ENCODE assay signal across 7 mouse cellular contexts in the genomic region with DNA sequence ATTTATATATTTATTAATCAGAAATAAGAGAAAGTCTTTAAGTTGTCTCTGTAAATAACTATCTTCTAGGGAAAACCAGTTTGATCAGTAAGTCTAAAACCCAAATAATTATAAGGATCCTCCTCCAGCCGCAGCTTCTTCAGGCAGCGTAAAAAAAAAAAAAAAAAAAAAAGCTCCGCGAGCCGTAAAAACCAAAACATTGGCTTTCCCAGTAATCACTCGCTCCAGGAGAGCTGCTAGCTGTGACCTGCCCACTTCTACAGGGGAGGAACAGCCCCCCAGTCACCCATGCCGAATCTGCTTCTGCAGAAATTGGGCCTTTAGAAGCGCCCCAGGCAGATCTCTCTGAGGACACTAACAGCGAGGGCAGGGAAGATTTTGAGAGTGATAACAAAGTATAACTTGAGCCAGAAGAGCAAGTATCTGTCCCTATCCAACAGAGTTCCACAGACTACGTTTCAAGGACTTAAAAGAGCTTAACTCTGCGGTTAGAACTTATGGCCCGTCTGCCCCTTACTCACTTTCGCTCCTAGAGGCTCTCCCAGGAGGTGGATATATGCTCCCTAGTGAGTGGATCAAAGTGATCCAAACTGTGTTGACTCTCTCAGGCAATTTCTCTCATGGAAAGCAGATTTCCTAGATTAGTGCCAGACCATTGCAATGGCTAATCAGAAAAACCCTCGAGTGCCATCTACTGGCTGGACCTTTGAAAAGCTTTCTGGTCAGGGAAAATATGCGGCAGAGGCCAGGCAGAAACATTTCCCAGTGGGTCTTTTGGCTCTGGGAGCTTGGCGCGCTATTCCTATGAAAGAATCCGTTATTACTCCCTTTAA.
DNase-seq lines count a peak whose midpoint lies in the region; ATAC-seq and TF ChIP-seq lines count a peak whose summit lies in the region.

No protein-coding gene starts in this region.

- H3K4me2 ChIP-seq in embryonic facial prominence, embryonic 14.5 days (ENCODE audit: low read depth, low read length), result peak overlapping the region; percentile 29; the same call in 1 of the 2 replicates
- H3K4me2 ChIP-seq in lung, embryonic 14.5 days, result peak overlapping the region; percentile 54

- no peaks in the 10 kb centered on the region for H3K9me3 ChIP-seq in MEL (replicated peaks; ENCODE audit: insufficient read depth, low read length)
- H3K9me3 ChIP-seq in embryonic facial prominence, embryonic 14.5 days (ENCODE audit: control insufficient read depth, low read length), result no peaks in the 10 kb centered on the region
- no peaks in the 10 kb centered on the region for H3K9me3 ChIP-seq in lung, embryonic 14.5 days (ENCODE audit: low read depth, low read length)

- TF ChIP-seq POLR2A in MEL (IDR thresholded peaks at IDR 0.05; ENCODE audit: control insufficient read depth in 1 of 2, insufficient read depth in 1 of 2, low read depth in 1 of 2, low read length in 2 of 2, poor library complexity in 1 of 2), result no peak

- WGBS in embryonic facial prominence, embryonic 14.5 days, result 46% methylated on average over 18 of the region's 18 CpGs
- 41% methylated on average over 18 of the region's 18 CpGs for WGBS in lung, embryonic 14.5 days

- TF ChIP-seq EP300 in MEL (IDR thresholded peaks at IDR 0.05; ENCODE audit: low read depth in 1 of 2, low read length in 2 of 2), result no peak

- TF ChIP-seq CTCF in MEL (IDR thresholded peaks at IDR 0.05 in 2 of 3, conservative IDR thresholded peaks at IDR 0.05 in 1 of 3; ENCODE audit: control insufficient read depth in 1 of 3, insufficient read depth in 1 of 3, low read depth in 2 of 3, low read length in 3 of 3, poor library complexity in 1 of 3, severe bottlenecking in 1 of 3), result peak; percentile 42 to 68 (median 60); a peak in 5 of 6 replicates
- peak; percentile 64 for TF ChIP-seq CTCF in lung, embryonic 14.5 days (IDR thresholded peaks at IDR 0.05; ENCODE audit: low read depth)

- H3K27ac ChIP-seq in MEL (ENCODE audit: control insufficient read depth, low read depth, low read length), result no peak overlapping the region
- H3K27ac ChIP-seq in embryonic facial prominence, embryonic 14.5 days (replicated peaks; ENCODE audit: low read depth, low read length), result no peak overlapping the region
- no peak overlapping the region for H3K27ac ChIP-seq in lung, embryonic 14.5 days (ENCODE audit: low read depth)

- H3K4me3 ChIP-seq in MEL (ENCODE audit: control insufficient read depth in 1 of 2, insufficient read depth in 1 of 2, low read depth in 2 of 2, low read length in 2 of 2), result no peak overlapping the region
- peak overlapping the region; percentile 10; the same call in 1 of the 2 replicates for H3K4me3 ChIP-seq in embryonic facial prominence, embryonic 14.5 days (ENCODE audit: low read depth, low read length)
- peak overlapping the region; percentile 22 for H3K4me3 ChIP-seq in lung, embryonic 14.5 days (ENCODE audit: low read depth, low read length)

- no peaks in the 10 kb centered on the region for H3K36me3 ChIP-seq in MEL (ENCODE audit: control insufficient read depth in 1 of 2, insufficient read depth in 2 of 2, low read length in 2 of 2)
- H3K36me3 ChIP-seq in embryonic facial prominence, embryonic 14.5 days (ENCODE audit: control insufficient read depth, insufficient read depth, low read length), result no peaks in the 10 kb centered on the region
- H3K36me3 ChIP-seq in lung, embryonic 14.5 days (ENCODE audit: insufficient read depth), result no peaks in the 10 kb centered on the region

- DNase-seq in MEL (ENCODE audit: low read depth, low spot score), result peak; percentile 38
- DNase-seq in adrenal gland, postnatal 36 days, result peak; percentile 79 to 85
- peak; percentile 63 for DNase-seq in embryonic facial prominence, embryonic 14.5 days (ENCODE audit: low spot score)
- peak; percentile 81 to 87 for DNase-seq in heart, postnatal 10 days
- DNase-seq in layer of hippocampus, adult 8-10 months (ENCODE audit: low spot score in 2 of 2), result peak; percentile 31 to 70
- peak; percentile 92 for DNase-seq in lung, embryonic 14.5 days
- peak; percentile 1 for DNase-seq in skeletal muscle tissue, adult 2 months (ENCODE audit: low read depth, low spot score)

- no peaks in the 10 kb centered on the region for H3K79me2 ChIP-seq in MEL (ENCODE audit: control insufficient read depth, insufficient read depth, low read length, poor library complexity)

- H3K9ac ChIP-seq in MEL (ENCODE audit: control insufficient read depth, low read depth, low read length, poor library complexity, severe bottlenecking), result no peak overlapping the region
- H3K9ac ChIP-seq in embryonic facial prominence, embryonic 14.5 days (ENCODE audit: low read depth, low read length), result no peak overlapping the region
- peak overlapping the region; percentile 42; the same call in 1 of the 2 replicates for H3K9ac ChIP-seq in lung, embryonic 14.5 days

- intact Hi-C loops in heart, postnatal 10 days (cut with DNase I), result loop anchor here (2.0 to 10.0 kb wide), 2 partner anchors 688 to 860 kb away; a partner anchor contains a TSS

- no peaks in the 10 kb centered on the region for H3K27me3 ChIP-seq in MEL (ENCODE audit: control insufficient read depth in 1 of 2, insufficient read depth in 2 of 2, low read length in 2 of 2)
- no peaks in the 10 kb centered on the region for H3K27me3 ChIP-seq in embryonic facial prominence, embryonic 14.5 days (replicated peaks; ENCODE audit: control insufficient read depth, insufficient read depth, low read length)
- H3K27me3 ChIP-seq in lung, embryonic 14.5 days (ENCODE audit: insufficient read depth, low read length), result no peaks in the 10 kb centered on the region

- ATAC-seq in embryonic facial prominence, embryonic 14.5 days (ENCODE audit: low read depth), result peak; percentile 57; the same call in 1 of the 2 replicates
- ATAC-seq in lung, embryonic 14.5 days (ENCODE audit: insufficient read depth), result peak; percentile 71; the same call in 1 of the 2 replicates

- H3K4me1 ChIP-seq in MEL (ENCODE audit: control insufficient read depth in 1 of 2, insufficient read depth in 2 of 2, low read length in 2 of 2), result no peaks in the 10 kb centered on the region
- no peaks in the 10 kb centered on the region for H3K4me1 ChIP-seq in embryonic facial prominence, embryonic 14.5 days (ENCODE audit: control insufficient read depth, insufficient read depth, low read length)
- no peaks in the 10 kb centered on the region for H3K4me1 ChIP-seq in lung, embryonic 14.5 days (ENCODE audit: insufficient read depth)

- peak; percentile 64 for TF ChIP-seq RAD21 in MEL (IDR thresholded peaks at IDR 0.05; ENCODE audit: low read depth, low read length)

TF ChIP-seq in MEL, 35 proteins besides CTCF, POLR2A, EP300 and RAD21:
- 0 out of 2 replicates have a peak, but pooled peaks have one; percentile 21 for TF ChIP-seq ZC3H11A (IDR thresholded peaks at IDR 0.05; ENCODE audit: low read depth, low read length)
- TF ChIP-seq ZMIZ1 (IDR thresholded peaks at IDR 0.05; ENCODE audit: low read depth, low read length), result no peak
- TF ChIP-seq KAT2A (conservative IDR thresholded peaks at IDR 0.05; ENCODE audit: low read depth, low read length), result no peak
- no peak for TF ChIP-seq GABPA (IDR thresholded peaks at IDR 0.05; ENCODE audit: low read depth, low read length)
- TF ChIP-seq NRF1 (IDR thresholded peaks at IDR 0.05; ENCODE audit: insufficient read depth, low read depth, low read length, poor library complexity, severe bottlenecking), result no peak
- no peak for TF ChIP-seq ZKSCAN1 (IDR thresholded peaks at IDR 0.05; ENCODE audit: low read depth, low read length)
- TF ChIP-seq NELFE (IDR thresholded peaks at IDR 0.05; ENCODE audit: low read depth, low read length), result no peak
- no peak for TF ChIP-seq BHLHE40 (IDR thresholded peaks at IDR 0.05; ENCODE audit: borderline replicate concordance, low read depth, low read length)
- TF ChIP-seq SMC3 (IDR thresholded peaks at IDR 0.05; ENCODE audit: low read depth, low read length), result peak; percentile 63
- TF ChIP-seq USF1 (IDR thresholded peaks at IDR 0.05; ENCODE audit: low read depth, low read length), result no peak
- no peak for TF ChIP-seq MAZ (IDR thresholded peaks at IDR 0.05; ENCODE audit: low read depth, low read length)
- TF ChIP-seq SIN3A (IDR thresholded peaks at IDR 0.05; ENCODE audit: low read length), result no peak
- no peak for TF ChIP-seq USF2 (IDR thresholded peaks at IDR 0.05; ENCODE audit: borderline replicate concordance in 1 of 2, insufficient read depth in 1 of 2, low read depth in 1 of 2, low read length in 2 of 2)
- no peak for TF ChIP-seq GATA1 (IDR thresholded peaks at IDR 0.05; ENCODE audit: low read depth, low read length)

Comparison
In these comparisons a context has a peak if more than half of its experiments do, and no peak if none do; other contexts are left out.
1. DNase-seq: peak in every context shown above with its lines; median percentile 92 in lung, embryonic 14.5 days; 84 in heart, postnatal 10 days; 82 in adrenal gland, postnatal 36 days; 63 in embryonic facial prominence, embryonic 14.5 days; 50 in layer of hippocampus, adult 8-10 months; 38 in MEL; 1 in skeletal muscle tissue, adult 2 months.
2. H3K4me3 ChIP-seq: peak in embryonic facial prominence, embryonic 14.5 days (single experiment) and lung, embryonic 14.5 days (single experiment); none in MEL (0 of 2).